In genomic region chr6:61661414-61661813, GRCm38 (mm10) we compare ENCODE assay signal across 21 mouse cellular contexts.
"Had no signal": no experiment of that assay in that cellular context is flagged by ENCODE, and none has a peak within 500 bp of the region (broad histone marks: within the 10 kb centered on the region; RNA-seq: fewer than 3 reads in every experiment).

No protein-coding gene starts in this region.

- DNase-seq: kidney, adult 11 months; kidney, adult 8-10 months; kidney, postnatal 10 days; kidney, postnatal 36 days; layer of hippocampus, adult 9-11 months; liver; liver, postnatal 0 days; right cerebral cortex, adult 18-20 months; right cerebral cortex, postnatal 14 days; right cerebral cortex, postnatal 4 days; thymus, postnatal 36 days had no signal

- H3K9ac ChIP-seq: intestine, embryonic 15.5 days; kidney, embryonic 15.5 days; limb, embryonic 13.5 days; liver, embryonic 14.5 days; liver, postnatal 0 days; midbrain, embryonic 12.5 days; midbrain, embryonic 15.5 days; neural tube, embryonic 12.5 days; neural tube, embryonic 15.5 days had no signal

- H3K4me2 ChIP-seq: intestine, embryonic 15.5 days; kidney, embryonic 15.5 days; limb, embryonic 13.5 days; midbrain, embryonic 12.5 days; midbrain, embryonic 15.5 days; neural tube, embryonic 12.5 days; neural tube, embryonic 15.5 days had no signal

- H3K4me3 ChIP-seq: intestine, embryonic 15.5 days; kidney, embryonic 15.5 days; limb, embryonic 10.5 days; limb, embryonic 13.5 days; midbrain, embryonic 12.5 days; midbrain, embryonic 15.5 days; neural tube, embryonic 12.5 days; neural tube, embryonic 15.5 days had no signal

- ATAC-seq: intestine, embryonic 15.5 days; liver, postnatal 0 days; midbrain, embryonic 15.5 days had no signal

- H3K27ac ChIP-seq: intestine, embryonic 15.5 days; kidney, embryonic 15.5 days; limb, embryonic 10.5 days; limb, embryonic 13.5 days; liver, embryonic 14.5 days; midbrain, embryonic 12.5 days; midbrain, embryonic 15.5 days; neural tube, embryonic 12.5 days; neural tube, embryonic 15.5 days; stomach, postnatal 0 days had no signal

- H3K27me3 ChIP-seq: intestine, embryonic 15.5 days; kidney, embryonic 15.5 days; limb, embryonic 13.5 days; midbrain, embryonic 12.5 days; midbrain, embryonic 15.5 days; neural tube, embryonic 12.5 days; neural tube, embryonic 15.5 days had no signal

- H3K9me3 ChIP-seq: intestine, embryonic 15.5 days; kidney, embryonic 15.5 days; limb, embryonic 10.5 days; limb, embryonic 13.5 days; midbrain, embryonic 12.5 days; midbrain, embryonic 15.5 days; neural tube, embryonic 12.5 days; neural tube, embryonic 15.5 days had no signal

- H3K36me3 ChIP-seq: intestine, embryonic 15.5 days; kidney, embryonic 15.5 days; limb, embryonic 10.5 days; limb, embryonic 13.5 days; midbrain, embryonic 12.5 days; midbrain, embryonic 15.5 days; neural tube, embryonic 12.5 days; neural tube, embryonic 15.5 days had no signal

- H3K4me1 ChIP-seq: intestine, embryonic 15.5 days; kidney, embryonic 15.5 days; limb, embryonic 10.5 days; limb, embryonic 13.5 days; midbrain, embryonic 12.5 days; midbrain, embryonic 15.5 days; neural tube, embryonic 12.5 days; neural tube, embryonic 15.5 days had no signal
